Mouse (Mus musculus) C2C12 (cell line): ENCODE results near the gene Wdr47.
A peak's percentile ranks its signal among the peaks of the same experiment; 100 is the strongest.

Experiments used
- CEBPB ChIP-seq: IDR thresholded peaks from one replicate; pipeline ENCODE4 v1.6.1; 2011; ENCODE audit warnings: low read depth, mild to moderate bottlenecking, control low read depth, moderate library complexity
- CTCF ChIP-seq: IDR thresholded peaks from one replicate; pipeline ENCODE4 v1.5.1; 2011; ENCODE audit not compliant: control insufficient read depth, insufficient read depth, insufficient read length

GRCm38 (mm10) chr3:108554587-108555312 is 36.3 kb upstream of the Wdr47 start:
- TF ChIP-seq CTCF (peak; percentile 24), CEBPB (no peak)
